Mouse (Mus musculus) small intestine, adult 2 months (tissue): ENCODE results near the gene Foxg1.

Experiments
- CTCF ChIP-seq: fragments of 200-500 bp; IDR thresholded peaks from 2 replicates; pipeline ENCODE4 v1.5.1; 2012; ENCODE audit warnings: low read depth, mild to moderate bottlenecking, control low read depth, inconsistent platforms, low read length, moderate library complexity, mixed read lengths; ENCODE audit not compliant: insufficient replicate concordance, insufficient read length; ENCODE audit errors: extremely low read depth
- POLR2A ChIP-seq: fragments of 200-500 bp; IDR thresholded peaks from 2 replicates; pipeline ENCODE4 v1.6.1; 2012; ENCODE audit warnings: low read depth, mild to moderate bottlenecking, control low read depth, inconsistent platforms, low read length, moderate library complexity

DNA sequence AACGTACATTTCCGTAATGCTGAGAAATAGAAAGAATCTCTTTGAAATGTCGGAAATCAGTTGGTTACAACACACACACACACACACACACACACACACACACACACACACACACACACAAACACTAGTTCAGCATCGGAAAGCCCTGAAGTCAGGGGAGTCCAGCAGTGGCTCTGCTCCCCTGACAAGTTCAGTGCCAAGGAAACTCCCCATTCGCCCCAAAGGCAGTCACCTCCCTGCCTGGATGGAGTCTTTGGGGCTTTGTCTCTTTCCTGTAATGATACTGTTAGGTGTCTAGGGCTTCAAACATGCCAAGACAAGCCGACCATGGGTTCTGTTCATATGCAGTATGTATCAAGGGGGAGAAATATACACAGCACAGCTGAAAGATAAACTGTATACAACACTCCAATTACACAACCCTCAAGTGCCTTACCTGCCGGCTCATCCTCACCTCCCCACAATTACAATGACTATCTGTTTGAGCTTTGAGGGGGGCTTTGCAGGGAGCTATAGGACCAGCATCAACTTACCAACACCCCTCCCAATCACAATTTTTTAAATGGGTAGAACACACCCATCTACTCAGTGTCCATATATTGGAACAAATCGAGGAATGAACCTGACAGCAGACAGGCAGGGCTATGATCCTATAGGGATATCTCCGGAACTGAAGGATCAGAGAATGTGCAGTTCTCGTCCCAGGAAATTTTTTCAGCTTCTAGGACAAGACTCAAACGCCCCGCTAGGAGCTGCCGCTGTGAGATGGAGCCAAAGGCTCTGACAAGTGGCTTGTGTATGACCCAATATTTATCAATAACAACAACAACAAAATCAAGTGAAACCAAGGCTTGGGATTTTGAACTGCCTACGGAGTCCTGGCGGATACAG is 6.8 kb upstream of the Foxg1 start:
- no peak for TF ChIP-seq CTCF
- no peak for TF ChIP-seq POLR2A
